17 mouse cellular contexts compared by ENCODE assay signal in the genomic region with DNA sequence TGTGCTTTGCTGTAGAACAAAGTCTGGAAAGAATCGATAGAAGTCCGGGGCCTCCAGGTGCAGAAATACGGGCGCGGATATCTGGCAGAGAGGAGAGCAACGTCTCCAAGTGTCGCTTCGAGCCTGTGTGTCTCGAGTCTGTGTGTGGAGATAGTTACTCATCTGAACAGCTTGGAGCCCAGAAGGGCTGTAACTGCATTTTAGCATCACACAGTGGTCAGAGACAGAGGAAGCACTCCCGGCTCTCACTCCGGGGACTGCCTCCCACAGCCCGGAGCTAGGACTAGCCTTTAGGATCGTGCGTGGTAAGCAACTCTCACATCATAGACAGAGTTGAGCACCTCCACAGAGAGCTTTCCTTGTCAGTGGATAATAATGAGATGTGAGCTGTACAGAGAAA.
"Had no signal": no experiment of that assay in that cellular context is flagged by ENCODE, and none has a peak within 500 bp of the region (broad histone marks: within the 10 kb centered on the region; RNA-seq: fewer than 3 reads in every experiment).

No protein-coding gene starts in this region.

- H3K9me3 ChIP-seq: lung, embryonic 15.5 days; megakaryocyte, embryonic 14.5 days; midbrain, embryonic 13.5 days; midbrain, embryonic 15.5 days; neural tube, embryonic 12.5 days; stomach, embryonic 15.5 days had no signal

- H3K4me2 ChIP-seq: lung, embryonic 15.5 days; midbrain, embryonic 11.5 days; midbrain, embryonic 13.5 days; midbrain, embryonic 15.5 days; neural tube, embryonic 12.5 days; stomach, embryonic 15.5 days had no signal

- DNase-seq: lung, adult 2 months; lung, postnatal 14 days; lung, postnatal 36 days; thymus, adult 2 months; thymus, postnatal 25 days; thymus, postnatal 4 days had no signal

- H3K27ac ChIP-seq: liver, embryonic 14.5 days; lung, embryonic 15.5 days; macrophage; midbrain, embryonic 13.5 days; midbrain, embryonic 15.5 days; neural tube, embryonic 12.5 days; stomach, embryonic 15.5 days; stomach, postnatal 0 days had no signal

- H3K27me3 ChIP-seq: lung, embryonic 15.5 days; midbrain, embryonic 13.5 days; midbrain, embryonic 15.5 days; neural tube, embryonic 12.5 days; stomach, embryonic 15.5 days had no signal

- H3K9ac ChIP-seq: liver, embryonic 14.5 days; lung, embryonic 15.5 days; midbrain, embryonic 13.5 days; midbrain, embryonic 15.5 days; neural tube, embryonic 12.5 days; stomach, embryonic 15.5 days had no signal

- H3K36me3 ChIP-seq: lung, embryonic 15.5 days; midbrain, embryonic 13.5 days; midbrain, embryonic 15.5 days; neural tube, embryonic 12.5 days; stomach, embryonic 15.5 days had no signal

- ATAC-seq: lung, postnatal 0 days; midbrain, embryonic 13.5 days; midbrain, embryonic 15.5 days had no signal

- H3K4me3 ChIP-seq: lung, embryonic 15.5 days; megakaryocyte, embryonic 14.5 days; midbrain, embryonic 13.5 days; midbrain, embryonic 15.5 days; neural tube, embryonic 12.5 days; stomach, embryonic 15.5 days had no signal
